Mouse (Mus musculus) layer of hippocampus, postnatal 36 days (tissue): ENCODE measurements at regions not wholly inside any gene's neighbourhood (a gene's known extent, or its start where the extent isn't known, plus 50 kb on each side); places are given as distances from the start of the nearest gene placed in this dataset.
"Not testable (repeated sequence)": the region's sequence is repeated elsewhere in the genome, so short reads cannot be mapped to it uniquely, and the experiment has no call there.

Experiments
- DNase-seq, 2 experiments: peaks; one replicate each; pipeline ENCODE4 v3.0.0; 2022

- peak; percentile 19 to 37 for DNase-seq
Observed at GRCm38 (mm10) chr6:61042667-61043523, 118.1 kb downstream of the Mmrn1 start.

DNA sequence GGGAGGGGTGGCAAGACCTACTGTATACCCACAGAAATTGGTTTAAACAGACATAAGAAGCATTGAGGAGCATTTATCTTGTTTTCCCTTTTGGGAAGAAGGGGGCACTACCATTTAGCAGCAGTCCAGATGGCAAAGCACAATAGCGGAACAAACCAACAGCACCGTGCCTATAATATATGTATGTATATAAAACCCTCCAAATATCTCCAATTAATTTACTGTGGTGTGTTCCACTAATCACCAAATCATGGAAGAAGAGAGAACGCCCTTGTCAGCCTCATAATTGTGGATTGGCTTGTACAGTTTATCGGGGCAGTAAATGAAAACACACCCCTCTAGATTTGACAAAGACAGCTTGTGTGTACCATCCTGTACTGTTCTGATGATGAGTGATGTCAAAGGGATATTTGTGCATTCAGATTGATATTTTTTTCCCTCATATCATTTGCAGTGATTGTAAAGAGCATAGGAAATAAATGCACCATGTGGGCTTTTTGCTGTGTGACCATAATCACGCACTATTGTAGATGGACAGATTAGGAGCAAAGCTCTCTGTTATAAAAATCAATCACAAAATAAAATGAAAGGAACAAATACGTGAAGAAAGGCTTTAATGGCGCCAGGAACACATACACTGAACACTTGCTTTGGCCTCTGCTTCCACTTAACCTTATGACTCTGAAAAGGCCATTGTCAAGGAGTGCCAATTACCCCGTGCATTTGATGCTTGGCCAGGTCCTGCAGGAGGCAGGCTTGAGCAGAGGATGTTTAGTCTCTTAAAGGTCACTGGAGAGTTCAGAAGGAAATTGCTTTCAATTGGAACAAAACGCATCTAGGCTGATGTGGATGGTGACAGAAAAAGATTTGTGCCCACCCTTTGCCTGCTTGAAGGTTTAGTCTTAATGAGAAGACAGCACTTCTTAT is 119.0 kb downstream of the Mmrn1 start:
- DNase-seq, result no peak

GRCm38 (mm10) chr6:61047667-61048066 is 122.9 kb downstream of the Mmrn1 start:
- not testable (repeated sequence) for DNase-seq

DNA sequence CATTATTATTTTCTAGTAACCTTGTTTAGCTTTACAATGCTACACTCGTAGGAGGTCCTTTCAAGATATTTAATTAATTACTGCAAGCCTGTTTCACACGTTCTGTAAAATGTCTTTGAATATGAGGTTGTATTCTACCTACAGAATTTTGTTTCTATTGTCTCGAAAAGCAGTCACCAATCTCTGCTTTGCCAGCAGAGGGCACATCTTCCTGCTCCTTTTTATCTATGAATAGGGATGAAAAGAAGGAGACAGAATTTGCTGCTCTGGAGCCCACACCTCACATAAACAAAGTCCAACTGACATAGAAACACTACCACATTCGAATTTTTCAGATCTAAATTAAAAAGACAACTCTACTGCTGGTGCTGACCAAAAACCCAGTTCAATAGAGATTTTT is 117.0 kb upstream of the Ccser1 start:
- DNase-seq, result peak; percentile 8 to 11

DNA sequence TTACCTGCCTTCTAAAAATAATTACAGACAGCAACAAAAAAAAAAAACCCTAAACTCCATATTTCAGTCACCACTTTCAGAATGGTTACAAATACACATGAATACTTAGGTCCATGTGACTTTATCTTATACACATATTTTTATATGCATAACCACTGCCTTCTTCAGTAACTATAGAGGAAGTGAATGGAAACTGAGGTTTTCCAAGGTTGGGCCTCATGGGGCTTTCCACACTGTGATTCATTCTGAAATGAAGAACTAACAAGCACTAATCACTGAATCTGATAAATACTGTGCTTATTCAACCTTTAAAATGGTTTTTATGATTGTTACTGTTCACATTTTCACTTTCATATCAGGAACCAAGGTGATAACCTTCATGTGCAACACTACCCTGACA is 114.4 kb upstream of the Ccser1 start:
- no peak for DNase-seq

DNA sequence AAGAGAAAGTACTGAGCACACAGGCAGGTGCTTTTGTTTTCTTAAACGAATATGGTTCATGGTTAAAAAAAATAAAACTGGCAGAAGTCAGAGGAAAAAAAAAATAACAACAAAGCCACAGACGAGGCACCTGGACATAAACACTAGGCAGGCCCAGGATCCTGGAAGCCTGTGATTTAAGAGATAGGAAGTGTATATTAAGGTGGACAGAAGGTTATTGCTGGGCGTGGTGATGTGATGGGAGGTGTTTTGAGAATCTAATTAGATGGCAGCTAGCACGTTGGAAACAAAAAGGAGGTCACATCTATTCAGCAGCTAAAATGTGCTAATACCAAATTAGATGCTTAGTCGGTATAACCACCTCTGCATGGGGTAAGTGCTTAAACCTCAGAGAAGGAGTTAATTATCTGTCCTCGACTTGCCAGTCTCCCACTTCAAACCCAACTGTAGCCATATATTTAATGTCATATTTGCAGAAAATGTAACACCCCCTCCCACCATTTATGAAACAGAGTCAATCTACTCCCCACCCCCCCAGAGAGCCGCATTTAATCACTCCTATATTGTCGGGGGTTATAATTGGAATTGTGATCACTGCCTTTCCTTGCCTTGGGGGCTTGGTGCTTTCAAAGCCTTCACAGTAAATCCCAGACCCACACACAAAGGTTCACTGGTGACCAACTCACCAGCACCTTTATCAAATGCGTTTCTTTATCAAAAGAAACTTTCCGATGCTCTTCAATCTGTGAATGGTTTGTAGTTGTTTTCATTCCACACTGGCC is 113.4 kb upstream of the Ccser1 start:
- no peak for DNase-seq

DNA sequence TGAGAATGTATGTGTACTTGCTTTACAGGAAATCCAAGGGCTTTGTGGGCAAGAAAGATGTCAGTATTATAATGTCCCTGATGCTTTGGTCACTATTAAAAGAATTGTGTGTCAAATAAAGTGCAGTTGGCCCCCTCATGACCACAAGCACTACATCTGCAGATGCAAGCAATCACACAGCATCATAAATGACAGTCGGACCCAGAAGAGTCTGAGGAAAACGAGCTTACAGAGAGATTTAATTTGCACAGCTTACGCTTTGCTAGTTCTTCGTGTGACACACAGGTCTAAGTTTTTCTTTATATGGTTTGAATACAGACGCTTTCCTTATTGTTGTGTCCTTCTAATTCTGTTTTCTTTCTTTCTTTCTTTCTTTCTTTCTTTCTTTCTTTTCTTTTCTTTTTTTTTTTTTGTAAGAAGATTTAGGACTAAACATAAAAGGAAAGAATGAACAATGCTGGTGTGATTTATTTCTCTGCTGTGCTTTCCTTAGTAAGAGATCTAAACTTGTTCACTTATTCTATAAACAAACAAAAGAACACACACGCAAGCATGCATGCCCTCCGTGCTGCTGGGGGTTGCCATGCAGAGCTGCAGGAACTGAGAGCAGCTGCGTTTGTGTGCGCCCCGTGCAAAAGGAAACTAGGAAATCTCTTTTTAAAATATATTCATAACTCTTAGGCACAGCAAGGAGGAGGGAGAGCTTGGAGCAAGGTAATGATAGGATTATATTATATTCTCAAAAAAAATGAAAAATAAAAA is 112.6 kb upstream of the Ccser1 start:
- DNase-seq, result no peak

DNA sequence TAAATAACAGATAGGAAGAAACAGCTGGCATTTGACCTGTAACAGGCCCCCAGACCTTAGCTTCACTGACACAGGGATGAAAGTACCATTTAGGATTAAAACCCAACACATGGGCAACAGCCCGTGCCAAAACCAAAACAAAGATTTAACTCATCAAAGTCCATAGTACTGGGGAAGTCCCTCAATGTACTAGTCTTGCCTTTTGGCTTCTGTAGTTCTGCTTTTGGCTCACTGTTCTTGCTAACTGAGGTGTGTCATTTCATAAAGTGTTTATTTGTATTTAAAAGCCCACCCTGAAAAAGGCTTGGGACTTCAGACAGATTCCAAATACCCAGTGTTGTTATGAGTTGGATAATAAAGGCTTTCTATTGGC is 112.0 kb upstream of the Ccser1 start:
- DNase-seq, result no peak

- no peak for DNase-seq
Observed at GRCm38 (mm10) chr6:61073267-61073666, 106.9 kb upstream of the Ccser1 start.

GRCm38 (mm10) chr6:61073794-61074193 is 106.3 kb upstream of the Ccser1 start:
- DNase-seq, result peak in 1 of 2 experiments; percentile 7

DNA sequence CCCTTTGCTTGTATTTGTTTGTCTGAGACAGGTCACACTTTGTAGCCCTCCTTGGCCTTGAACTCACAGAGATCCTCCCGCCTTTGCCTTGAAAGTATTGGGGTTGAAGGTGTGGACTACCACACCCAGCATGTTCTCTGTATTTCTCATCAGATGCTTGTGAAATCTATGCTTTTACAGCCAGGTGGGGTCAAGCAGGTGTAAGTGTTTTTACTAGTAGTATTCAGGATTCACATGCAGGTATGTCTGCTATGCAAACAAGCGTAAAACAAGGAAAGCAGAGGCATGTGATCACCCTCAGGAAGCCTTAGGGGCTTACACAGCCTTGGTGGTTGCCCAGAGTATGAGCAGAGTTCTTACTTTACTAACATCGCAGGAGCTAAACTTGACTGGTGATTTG is 105.4 kb upstream of the Ccser1 start:
- DNase-seq, result no peak

DNA sequence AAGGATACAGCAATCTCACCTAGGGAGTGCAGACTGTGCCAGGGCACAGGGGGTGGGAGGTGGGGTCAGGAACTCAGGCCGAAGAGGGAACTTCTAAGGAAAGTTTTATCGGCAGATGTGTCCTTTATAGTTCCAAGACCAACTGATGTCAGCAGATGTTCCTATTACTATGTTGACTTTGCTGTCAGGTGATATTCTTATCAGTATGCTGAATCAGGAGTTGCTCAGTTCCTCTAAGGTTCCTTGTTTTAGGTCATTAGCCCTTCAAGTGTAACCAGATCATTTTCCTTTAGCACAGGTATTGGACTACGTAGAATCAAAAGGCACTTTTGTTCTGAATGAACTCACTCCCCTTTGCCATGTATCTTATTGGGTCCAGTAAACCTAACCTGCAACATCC is 101.6 kb upstream of the Ccser1 start:
- DNase-seq, result no peak

GRCm38 (mm10) chr6:61080661-61081060 is 99.5 kb upstream of the Ccser1 start:
- DNase-seq, result no peak

DNA sequence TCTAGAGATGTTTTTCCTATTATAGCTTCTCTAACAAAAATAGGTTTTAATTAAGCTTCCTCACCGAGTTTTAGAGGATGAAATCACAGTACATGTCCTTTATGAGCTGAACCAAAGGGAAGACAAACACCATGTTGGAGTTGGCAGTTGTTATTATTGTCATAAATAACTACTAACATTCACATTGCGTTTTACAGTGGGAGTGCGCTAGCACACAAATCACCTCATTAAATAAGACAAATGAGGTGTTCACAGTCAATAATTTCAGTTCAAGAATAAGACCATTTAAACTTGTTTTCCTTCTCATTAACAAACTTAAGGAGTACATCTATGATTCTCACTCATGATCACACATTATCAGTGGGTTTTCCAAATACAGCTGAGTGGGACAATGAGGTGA is 96.8 kb upstream of the Ccser1 start:
- DNase-seq, result no peak

GRCm38 (mm10) chr6:61099348-61099981 is 80.7 kb upstream of the Ccser1 start:
- no peak for DNase-seq

- DNase-seq, result no peak
Observed at GRCm38 (mm10) chr6:61099982-61100365, 80.2 kb upstream of the Ccser1 start.

DNA sequence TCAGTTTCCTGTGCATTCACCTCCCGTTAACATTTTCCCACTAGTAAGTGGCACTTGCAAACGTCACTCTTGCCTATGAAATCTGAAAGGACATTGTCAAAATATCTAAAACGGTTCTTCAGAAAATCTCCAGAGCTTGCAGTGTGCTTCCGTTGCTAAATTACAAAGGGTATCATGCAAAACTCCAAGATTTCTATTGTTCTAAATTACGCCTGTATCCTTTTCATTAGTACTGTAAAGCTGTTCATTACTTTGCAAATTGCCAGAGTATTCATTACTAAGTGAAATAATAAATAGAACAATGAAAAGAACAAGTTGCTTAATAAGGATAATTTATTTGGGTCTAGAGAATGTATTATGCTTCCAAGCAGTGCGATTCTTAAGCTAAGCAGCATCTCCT is 78.2 kb upstream of the Ccser1 start:
- no peak for DNase-seq

DNA sequence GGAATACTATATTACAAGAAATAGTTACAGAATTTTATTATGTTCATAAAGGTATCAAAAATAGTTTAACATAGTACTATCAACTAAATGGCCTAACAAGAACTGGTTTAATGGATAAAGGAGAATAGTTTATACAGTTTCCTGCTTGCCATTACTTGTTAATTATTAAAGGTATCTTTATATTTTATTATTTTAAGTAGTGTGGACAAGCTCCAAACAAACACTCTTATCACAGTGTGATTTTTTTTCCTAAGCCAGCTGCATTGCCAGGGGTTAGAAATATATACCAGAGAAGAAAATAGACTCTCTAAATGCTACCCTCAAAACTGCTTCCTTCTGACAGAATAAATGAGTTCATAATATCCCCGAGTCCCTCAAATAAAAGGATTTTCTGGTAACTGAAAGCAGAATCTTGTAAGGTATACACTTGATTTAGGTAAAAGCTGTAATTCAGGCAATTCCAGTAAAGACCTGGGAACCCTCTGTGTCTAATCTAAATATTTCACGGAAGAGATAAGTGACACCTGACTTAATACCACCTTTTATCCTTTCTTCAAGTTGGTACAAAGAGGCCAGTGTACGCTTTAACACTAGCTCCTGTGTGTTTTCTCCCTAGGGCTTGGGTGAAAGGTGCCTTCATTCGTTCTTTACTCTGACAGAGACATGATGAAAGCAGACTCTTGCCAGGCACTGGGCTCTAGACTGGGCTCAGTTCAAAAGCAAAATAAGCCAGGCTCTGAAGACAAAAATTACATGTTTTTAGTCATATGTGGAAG is 76.5 kb upstream of the Ccser1 start:
- no peak for DNase-seq

DNA sequence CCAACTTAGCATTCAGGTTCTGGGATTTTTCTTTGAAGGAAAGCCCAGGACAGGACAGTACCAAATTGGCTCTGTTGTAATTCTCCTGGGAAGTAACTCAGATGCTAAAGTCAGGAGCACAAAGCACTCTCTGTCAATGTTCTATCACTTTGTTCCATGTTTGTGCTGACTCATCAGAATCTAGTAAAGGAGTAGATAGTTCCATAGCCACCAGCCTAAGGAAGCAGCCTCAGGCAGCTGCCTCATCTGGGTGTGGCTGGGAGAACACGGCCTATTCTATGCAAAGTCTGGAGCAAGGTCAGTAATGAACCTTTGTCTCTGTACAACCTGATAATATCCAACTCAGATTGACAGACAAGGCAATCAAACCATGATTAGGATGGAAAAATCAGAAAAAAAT is 64.9 kb upstream of the Ccser1 start:
- DNase-seq, result no peak

DNA sequence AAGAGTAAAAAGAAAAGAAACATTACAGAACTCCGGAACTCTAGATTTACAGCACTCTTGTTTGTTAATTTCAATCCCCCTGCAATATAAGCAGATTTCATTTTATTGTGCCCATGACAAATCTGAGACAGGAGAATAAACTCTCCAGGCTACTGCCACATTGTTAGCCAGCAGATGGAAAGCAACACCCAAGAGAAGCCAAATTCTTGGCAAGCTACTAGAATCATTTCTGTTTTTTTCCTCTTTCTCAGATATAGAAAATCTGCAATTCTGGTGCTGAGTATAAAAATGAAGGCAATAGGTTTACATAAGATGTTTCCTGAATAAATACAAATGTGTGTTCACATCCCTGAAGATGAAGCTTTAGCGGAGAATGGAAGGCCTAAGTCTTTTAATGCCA is 60.5 kb upstream of the Ccser1 start:
- no peak for DNase-seq

- DNase-seq, result no peak
Observed at GRCm38 (mm10) chr6:61125431-61125830, 54.7 kb upstream of the Ccser1 start.
